Mouse (Mus musculus): ENCODE measurements around the gene Ptpn20.

Ptpn20 gene

GRCm38 (mm10) chr14:33588951-33589350 lies at the start of gene Ptpn20:
TSS of gene Ptpn20 (plus strand) at chr14:33589207.
- DNase-seq (ENCODE audit: extremely low read depth, low read depth) = no peak

GRCm38 (mm10) chr14:33539559-33540167 lies 49.3 kb upstream of the Ptpn20 start:
- DNase-seq (ENCODE audit: extremely low read depth, low read depth) = no peak

DNA sequence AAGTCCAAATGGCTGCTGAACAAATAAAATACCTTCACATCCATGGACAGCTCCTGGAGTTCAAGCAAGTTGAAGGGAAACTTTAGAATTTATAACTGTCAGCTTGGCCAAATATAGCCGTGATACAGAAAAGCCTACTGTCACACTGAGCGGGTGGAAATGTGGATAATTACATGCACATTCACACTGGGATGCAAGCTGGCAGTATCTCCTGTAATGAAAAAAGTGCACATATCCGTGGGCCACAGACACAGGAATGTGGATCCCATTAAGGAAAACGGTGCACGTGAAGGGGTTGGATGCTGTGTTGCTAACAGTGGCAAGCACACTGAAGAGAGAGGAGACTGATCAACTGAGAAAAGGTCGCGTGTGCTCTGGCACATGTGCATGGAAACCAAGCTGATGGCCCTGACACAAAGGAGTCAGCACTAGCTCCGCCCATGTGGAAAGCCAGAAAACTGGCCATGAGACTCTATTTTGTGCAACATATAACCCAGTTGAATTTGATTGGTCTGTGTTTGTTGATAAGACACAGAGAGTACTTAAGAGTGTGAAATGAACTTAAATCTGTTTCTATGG lies 43.4 kb upstream of the Ptpn20 start:
- no peak for DNase-seq (ENCODE audit: extremely low read depth, low read depth)

DNA sequence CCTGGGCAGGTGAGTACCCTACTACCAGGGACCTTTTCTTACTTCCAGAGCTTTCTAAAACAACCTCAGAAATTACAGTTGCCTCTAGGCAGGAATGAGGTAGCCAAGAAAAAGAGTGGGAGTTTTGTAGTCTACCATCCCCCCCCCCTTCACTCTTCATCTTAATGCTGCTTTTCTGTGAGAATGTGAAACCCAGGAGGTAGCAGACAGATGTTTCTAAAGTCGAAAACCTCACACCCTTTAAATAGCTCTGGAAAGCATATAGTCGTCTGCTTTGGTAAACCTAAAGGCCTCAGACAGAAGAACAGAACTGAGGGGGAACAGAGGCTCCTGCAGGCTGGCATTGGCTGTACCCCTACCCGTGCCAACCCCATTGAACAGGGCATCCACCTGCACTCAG lies 40.4 kb upstream of the Ptpn20 start:
- no peak for DNase-seq (ENCODE audit: extremely low read depth, low read depth)

DNA sequence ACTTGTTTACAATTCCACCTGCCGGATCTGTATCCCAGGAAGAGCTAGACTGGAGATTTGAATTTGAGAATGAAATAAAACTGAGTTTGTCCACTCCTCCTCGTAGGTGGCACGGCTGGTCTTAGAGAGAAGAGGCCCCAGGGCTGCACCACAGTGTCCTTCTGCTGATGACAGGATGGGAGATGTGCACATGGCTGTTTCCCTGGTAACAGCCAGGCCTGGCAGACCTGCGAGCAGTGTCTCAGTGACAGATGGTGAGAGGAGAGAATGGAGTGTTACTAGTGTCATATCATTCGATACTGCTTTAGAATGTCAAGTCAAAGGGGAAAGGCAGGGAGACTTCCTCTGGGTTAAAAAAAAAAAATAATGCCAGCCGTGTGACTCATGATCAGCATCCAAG lies 39.2 kb upstream of the Ptpn20 start:
- no peak for DNase-seq (ENCODE audit: extremely low read depth, low read depth)

DNA sequence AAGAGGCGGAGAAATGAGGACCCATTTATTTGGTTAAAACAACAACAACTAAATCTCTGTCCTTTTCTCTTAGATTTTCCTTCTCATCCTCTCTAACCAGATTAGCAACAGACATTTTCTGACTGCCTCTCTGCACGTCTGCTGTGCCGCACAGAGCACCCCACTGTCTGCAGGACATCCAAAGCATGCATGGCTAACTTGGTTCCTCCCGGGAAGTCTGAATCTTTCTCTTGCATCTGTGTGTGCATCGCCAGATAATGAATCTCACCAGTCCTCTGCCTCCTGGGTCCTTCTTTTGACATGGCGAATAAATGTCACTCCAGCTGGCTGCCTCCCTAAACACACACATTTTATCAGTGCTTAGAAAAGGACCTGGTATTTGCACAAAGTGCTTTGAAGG lies 18.3 kb upstream of the Ptpn20 start:
- DNase-seq (ENCODE audit: extremely low read depth, low read depth) = no peak

DNA sequence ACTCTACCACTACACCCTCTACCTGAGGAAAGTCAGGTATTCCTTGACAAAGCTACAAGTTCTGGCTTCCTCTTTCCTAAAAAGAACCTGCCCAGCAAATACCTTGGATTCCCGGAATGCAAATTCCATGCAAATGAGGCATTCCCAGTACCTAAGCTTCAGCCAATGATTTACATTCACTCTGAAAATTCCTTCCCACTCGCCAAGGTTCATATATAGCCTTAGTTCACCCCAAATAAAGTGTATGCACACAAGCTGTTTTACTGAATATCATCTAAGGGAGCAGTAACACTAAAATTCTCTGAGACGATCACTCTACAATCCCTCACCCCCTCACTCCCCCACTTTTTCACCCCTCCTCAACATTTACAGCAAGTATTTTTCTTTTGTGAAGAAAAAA lies 15.4 kb upstream of the Ptpn20 start:
- no peak for DNase-seq (ENCODE audit: extremely low read depth, low read depth)

DNA sequence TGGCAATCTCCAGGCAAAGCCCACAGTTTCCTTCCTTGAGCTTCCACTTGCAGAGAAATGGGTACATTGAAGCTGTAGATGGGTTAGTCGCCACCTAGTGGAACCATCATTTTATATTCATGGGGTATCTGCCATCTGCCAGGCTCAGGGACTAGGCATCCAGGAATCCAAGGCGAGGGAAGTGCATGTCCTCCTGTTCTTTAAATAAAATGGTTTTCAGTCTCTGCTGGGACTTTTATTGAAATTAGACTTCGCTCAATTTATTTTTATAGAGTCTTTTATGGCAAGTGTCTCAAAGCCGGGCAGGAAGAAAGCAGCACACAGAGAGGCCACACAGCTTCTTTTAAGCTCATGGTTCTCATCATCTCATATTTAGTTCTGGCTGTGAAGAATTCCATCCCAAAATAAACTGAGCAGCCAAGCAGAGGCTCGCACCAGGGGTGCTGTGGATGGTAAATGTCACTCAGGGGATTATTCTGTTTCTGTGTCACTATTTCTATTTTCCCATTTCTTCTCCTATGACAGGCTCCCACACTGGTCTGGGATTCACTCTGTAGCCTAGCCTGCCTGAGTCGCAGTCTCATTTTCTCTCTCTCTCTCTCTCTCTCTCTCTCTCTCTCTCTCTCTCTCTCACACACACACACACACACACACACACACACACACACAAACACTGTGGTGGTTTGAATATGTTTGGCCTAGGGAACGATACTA lies 9.1 kb upstream of the Ptpn20 start:
- DNase-seq (ENCODE audit: extremely low read depth, low read depth) = no peak

- DNase-seq (ENCODE audit: extremely low read depth, low read depth) = no peak
Observed at GRCm38 (mm10) chr14:33598376-33599130, 9.5 kb downstream of the Ptpn20 start.

DNA sequence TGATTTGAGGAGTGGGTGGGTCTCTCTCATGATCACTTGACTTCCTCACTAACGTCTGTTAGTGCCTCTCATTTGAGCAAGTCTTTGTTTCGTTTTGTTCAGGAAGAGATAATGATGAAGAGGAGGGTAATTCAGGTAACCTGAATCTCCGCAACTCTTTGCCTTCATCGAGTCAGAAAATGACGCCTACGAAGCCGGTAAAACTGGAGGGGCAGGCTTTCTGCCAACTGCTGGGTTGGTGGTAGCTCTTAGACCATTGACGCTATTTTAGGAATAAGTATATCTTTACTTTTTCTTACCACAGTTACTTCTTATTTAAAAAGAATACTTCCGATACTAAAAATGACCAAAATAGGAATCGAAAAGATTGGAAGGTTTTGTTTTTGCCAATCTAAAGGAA lies 18.4 kb downstream of the Ptpn20 start:
- no peak for DNase-seq (ENCODE audit: extremely low read depth, low read depth)

DNA sequence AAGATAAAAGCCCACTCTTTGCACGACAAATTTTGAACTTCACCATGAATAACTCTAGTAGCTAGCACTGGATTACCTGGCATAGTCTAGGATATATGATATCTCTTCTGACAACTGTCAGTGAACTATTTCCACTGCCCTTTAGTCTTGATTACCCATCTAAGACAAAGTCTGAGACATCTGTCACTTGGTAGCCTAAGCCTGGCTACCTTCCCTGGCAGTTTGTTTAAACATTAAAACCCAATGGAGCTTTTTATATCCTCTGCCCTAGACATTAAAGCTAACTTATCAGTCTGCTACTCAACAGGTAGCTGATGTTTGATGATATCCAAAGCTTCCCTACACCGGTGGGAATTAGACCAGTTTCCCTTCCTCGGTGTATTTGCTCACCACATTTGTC lies 36.0 kb downstream of the Ptpn20 start:
- DNase-seq (ENCODE audit: extremely low read depth, low read depth) = no peak

- no peak for DNase-seq (ENCODE audit: extremely low read depth, low read depth)
Observed at GRCm38 (mm10) chr14:33632790-33633372, 43.9 kb downstream of the Ptpn20 start.

- no peak for DNase-seq (ENCODE audit: extremely low read depth, low read depth)
Observed at GRCm38 (mm10) chr14:33634354-33634753, 45.3 kb downstream of the Ptpn20 start.

- DNase-seq (ENCODE audit: extremely low read depth, low read depth) = no peak
Observed at GRCm38 (mm10) chr14:33634774-33635173, 45.8 kb downstream of the Ptpn20 start.

GRCm38 (mm10) chr14:33639357-33639756 lies 50.4 kb downstream of the Ptpn20 start:
- no peak for DNase-seq (ENCODE audit: extremely low read depth, low read depth)

- DNase-seq (ENCODE audit: extremely low read depth, low read depth) = no peak
Observed at GRCm38 (mm10) chr14:33650721-33651120, 61.7 kb downstream of the Ptpn20 start.

DNA sequence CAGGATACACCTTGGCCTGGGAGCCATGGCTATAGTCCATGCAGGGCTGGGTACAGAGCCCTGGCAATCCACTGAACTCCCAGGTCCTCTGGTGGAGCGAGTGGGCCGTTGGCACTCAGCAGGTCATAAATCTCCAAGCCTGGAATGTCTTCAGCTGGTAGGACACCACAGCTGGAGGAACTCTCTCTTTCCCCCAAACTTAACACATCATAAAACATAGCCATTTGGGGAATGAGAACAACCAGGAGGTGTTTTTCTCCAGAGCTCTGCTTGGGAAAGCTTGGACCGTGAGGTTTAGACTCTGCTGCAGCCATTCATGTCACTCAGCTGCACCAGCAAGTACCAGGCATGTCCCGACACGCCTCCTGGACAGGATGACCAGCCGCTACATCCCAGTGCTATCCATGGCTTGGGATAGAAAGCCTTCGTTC lies 68.5 kb downstream of the Ptpn20 start:
- DNase-seq (ENCODE audit: extremely low read depth, low read depth) = no peak

- no peak for DNase-seq (ENCODE audit: extremely low read depth, low read depth)
Observed at GRCm38 (mm10) chr14:33658331-33658730, 69.3 kb downstream of the Ptpn20 start.

GRCm38 (mm10) chr14:33662080-33662479 lies 73.1 kb downstream of the Ptpn20 start:
- no peak for DNase-seq (ENCODE audit: extremely low read depth, low read depth)

DNA sequence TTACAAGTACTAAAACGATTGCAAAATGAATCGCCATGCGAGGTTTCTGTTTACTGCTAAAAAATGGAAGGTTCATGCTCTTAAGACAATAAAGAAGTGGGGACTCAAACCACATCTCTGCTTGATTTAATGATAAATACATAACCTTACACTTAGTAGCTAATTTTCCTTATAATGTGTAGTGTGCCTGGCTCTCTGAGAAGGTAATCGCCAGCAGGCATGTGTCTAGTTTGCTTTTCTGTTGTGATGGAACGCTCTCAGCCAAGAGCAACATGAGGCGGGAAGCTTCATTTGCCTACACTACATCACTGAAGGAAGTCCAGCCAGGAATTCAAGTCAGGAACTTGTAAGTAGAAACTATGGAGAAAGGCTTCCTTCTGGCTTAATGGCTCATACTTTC lies 77.3 kb downstream of the Ptpn20 start:
- DNase-seq (ENCODE audit: extremely low read depth, low read depth) = no peak

- no peak for DNase-seq (ENCODE audit: extremely low read depth, low read depth)
Observed at GRCm38 (mm10) chr14:33669891-33670290, 80.9 kb downstream of the Ptpn20 start.

Data from MEL-GATA-1-ER (cell line).